Mouse (Mus musculus) lung, postnatal 25 days (tissue): Measurements from ENCODE around the gene Dclk1.

Experiments
- DNase-seq: peaks from one replicate; pipeline ENCODE4 v3.0.0; 2022; ENCODE audit warnings: low spot score

The Dclk1 gene

GRCm38 (mm10) chr3:55397752-55398693 lies 155.9 kb downstream of the Dclk1 start:
- DNase-seq = no peak

- no peak for DNase-seq
Measured at GRCm38 (mm10) chr3:55401236-55401635, 159.1 kb downstream of the Dclk1 start.

- no peak for DNase-seq
Measured at GRCm38 (mm10) chr3:55404751-55405150, 162.6 kb downstream of the Dclk1 start.

GRCm38 (mm10) chr3:55406616-55407015 lies 164.5 kb downstream of the Dclk1 start:
- no peak for DNase-seq

- DNase-seq = no peak
Measured at GRCm38 (mm10) chr3:55411547-55411946, 169.4 kb downstream of the Dclk1 start.

GRCm38 (mm10) chr3:55415527-55415950 lies 173.4 kb downstream of the Dclk1 start:
- no peak for DNase-seq

- DNase-seq = no peak
Measured at GRCm38 (mm10) chr3:55418845-55419244, 176.7 kb downstream of the Dclk1 start.

GRCm38 (mm10) chr3:55419334-55419733 lies 177.2 kb downstream of the Dclk1 start:
- DNase-seq = no peak

- DNase-seq = no peak
Measured at GRCm38 (mm10) chr3:55420436-55421083, 178.4 kb downstream of the Dclk1 start.

GRCm38 (mm10) chr3:55423640-55424397 lies 181.7 kb downstream of the Dclk1 start:
- no peak for DNase-seq

GRCm38 (mm10) chr3:55430022-55430549 lies 187.9 kb downstream of the Dclk1 start:
- no peak for DNase-seq

- DNase-seq = no peak
Measured at GRCm38 (mm10) chr3:55431223-55431622, 189.1 kb downstream of the Dclk1 start.

GRCm38 (mm10) chr3:55434276-55434675 lies 192.1 kb downstream of the Dclk1 start:
- no peak for DNase-seq

- DNase-seq = no peak
Measured at GRCm38 (mm10) chr3:55438824-55439446, 196.8 kb downstream of the Dclk1 start.

- DNase-seq = no peak
Measured at GRCm38 (mm10) chr3:55440342-55440741, 198.2 kb downstream of the Dclk1 start.

- DNase-seq = no peak
Measured at GRCm38 (mm10) chr3:55442012-55442645, 200.0 kb downstream of the Dclk1 start.

- no peak for DNase-seq
Measured at GRCm38 (mm10) chr3:55443271-55443670, 201.1 kb downstream of the Dclk1 start.

- no peak for DNase-seq
Measured at GRCm38 (mm10) chr3:55443725-55444124, 201.6 kb downstream of the Dclk1 start.

- DNase-seq = no peak
Measured at GRCm38 (mm10) chr3:55446681-55447080, 204.5 kb downstream of the Dclk1 start.

GRCm38 (mm10) chr3:55447486-55448460 lies 205.6 kb downstream of the Dclk1 start:
- DNase-seq = no peak
